Mouse (Mus musculus) large intestine, adult 2 months (tissue): ENCODE results near the gene Tmem262. TPM values are rescaled to one million over a fixed set of nuclear protein-coding genes. Genes with fewer than 3 reads are reported as not detected.

Experiments
- DNase-seq: peaks from one replicate; pipeline ENCODE4 v3.0.0-alpha.2; 2012; ENCODE audit warnings: low read depth, low spot score
- WGBS: fragments of 180-500 bp; shearing (Covaris S2); methylation state at CpG from one replicate; pipeline ENCODE4 v1.1.7; 2018; 5-methylcytosine and 5-hydroxymethylcytosine counted together
- polyA plus RNA-seq: library from polyadenylated mRNA; depleted of rRNA; stranded (reverse); fragments of >200 nt; gene quantifications from 2 replicates; pipeline ENCODE4 v1.2.3, GENCODE M21; 2012

Gene Tmem262
- polyA plus RNA-seq, 1 experiment, result 0.37 TPM

GRCm38 (mm10) chr19:6058513-6058912 lies 21.3 kb upstream of the Tmem262 start:
- 13% methylated on average over 5 of the region's 5 CpGs for WGBS
- DNase-seq, result no peak

- DNase-seq, result no peak
- WGBS, result 44% methylated on average over 5 of the region's 5 CpGs
These were observed 20.9 kb upstream of the Tmem262 start for GRCm38 (mm10) chr19:6058966-6059365.

- WGBS, result under 1% methylated on average over 58 of the region's 58 CpGs
- DNase-seq, result peak; percentile 82
These were observed 18.8 kb upstream of the Tmem262 start, which contains the start of gene Znhit2 for GRCm38 (mm10) chr19:6061021-6061533. Znhit2 (plus strand) TSS chr19:6061192.

DNA sequence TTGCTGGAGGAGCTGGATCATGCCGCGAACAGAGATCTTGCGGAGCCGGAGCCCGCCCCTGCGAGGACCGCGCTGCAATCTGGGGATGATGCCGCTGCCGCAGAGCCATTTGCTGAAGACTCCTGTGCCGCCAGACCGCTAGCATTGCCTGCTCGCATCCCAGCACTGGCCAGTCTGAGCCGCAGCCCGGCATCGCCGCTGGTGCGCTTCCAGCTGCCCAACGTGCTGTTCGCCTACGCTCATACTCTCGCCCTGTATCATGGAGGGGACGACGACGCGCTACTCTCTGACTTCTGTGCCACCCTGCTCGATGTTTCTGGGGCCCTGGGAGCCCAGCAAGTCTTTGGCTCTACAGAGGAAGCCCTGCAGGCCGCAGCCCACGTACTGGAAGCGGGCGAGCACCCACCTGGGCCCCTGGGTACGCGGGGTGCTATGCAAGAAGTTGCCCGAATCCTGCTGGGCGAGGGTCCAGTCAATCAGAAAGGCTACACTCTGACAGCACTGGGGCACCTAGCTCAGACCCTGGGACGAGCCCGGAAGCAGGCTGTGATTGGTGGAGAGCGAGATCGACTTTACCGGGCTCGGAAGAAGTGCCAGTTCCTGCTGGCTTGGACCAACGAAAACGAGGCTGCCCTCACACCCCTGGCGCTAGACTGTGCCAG lies 18.1 kb upstream of the Tmem262 start:
- under 1% methylated on average over 44 of the region's 44 CpGs for whole genome bisulfite sequencing
- DNase-seq, result peak; percentile 47

- 23% methylated on average over 5 of the region's 5 CpGs for WGBS
- no peak for DNase-seq
These were observed 17.4 kb upstream of the Tmem262 start for GRCm38 (mm10) chr19:6062418-6062817.

GRCm38 (mm10) chr19:6063081-6063480 lies 16.8 kb upstream of the Tmem262 start:
- WGBS, result 94% methylated on average over 6 of the region's 6 CpGs
- DNase-seq, result no peak

DNA sequence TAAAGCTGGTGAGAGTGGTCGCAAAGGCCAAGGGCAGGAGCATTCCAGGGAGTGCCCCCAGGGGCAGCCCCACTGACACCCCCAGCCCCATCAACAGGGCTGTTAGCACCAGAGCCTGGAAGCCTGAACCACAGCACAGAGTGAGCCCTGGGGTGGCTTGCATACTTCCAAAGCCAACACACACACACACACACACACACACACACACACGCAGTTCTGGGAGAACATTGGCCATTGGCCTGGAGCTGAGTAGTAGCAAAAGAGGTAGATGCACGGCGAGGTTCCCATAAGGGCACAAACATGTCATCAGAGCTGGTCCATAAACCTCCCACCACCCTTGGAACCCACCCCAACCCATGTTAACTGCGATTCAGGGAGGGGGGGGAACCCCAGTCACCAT lies 13.3 kb upstream of the Tmem262 start:
- 24% methylated on average over 5 of the region's 5 CpGs for WGBS
- no peak for DNase-seq

DNA sequence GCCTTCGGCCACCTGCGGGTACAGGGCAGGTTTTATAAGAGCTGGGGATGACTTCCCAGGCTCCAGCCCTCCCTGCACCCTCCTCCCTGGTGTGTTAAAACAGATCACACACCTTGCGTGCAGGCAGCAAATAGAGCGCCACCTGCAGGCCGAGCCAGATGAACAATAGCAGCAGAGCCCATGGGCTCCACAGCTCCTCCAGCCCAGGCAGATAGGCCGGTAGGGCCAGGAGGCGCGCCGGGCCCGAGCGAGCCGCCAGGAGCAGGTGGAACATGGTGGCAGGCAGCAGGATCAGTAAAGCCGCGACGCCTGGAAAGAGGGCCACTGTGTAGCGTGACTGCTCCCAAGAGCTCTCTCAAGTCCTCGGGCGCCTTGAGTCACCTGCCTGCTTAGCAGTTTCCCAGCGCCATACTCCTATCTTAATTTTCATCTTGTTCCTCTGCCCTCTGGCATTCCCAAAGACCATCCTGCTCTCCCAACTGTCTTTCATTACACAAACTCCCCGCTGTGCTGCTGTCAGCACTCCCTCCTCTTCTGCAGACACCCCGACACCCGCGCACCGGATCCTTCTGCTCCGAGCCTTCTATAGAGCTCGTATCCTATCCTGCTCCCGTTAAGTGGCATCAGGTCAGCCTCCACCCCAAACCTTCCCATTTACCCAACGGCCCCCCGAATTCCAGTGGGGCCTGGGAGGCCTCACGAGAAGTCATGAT lies 12.7 kb upstream of the Tmem262 start:
- WGBS, result under 1% methylated on average over 30 of the region's 30 CpGs
- DNase-seq, result peak; percentile 62

DNA sequence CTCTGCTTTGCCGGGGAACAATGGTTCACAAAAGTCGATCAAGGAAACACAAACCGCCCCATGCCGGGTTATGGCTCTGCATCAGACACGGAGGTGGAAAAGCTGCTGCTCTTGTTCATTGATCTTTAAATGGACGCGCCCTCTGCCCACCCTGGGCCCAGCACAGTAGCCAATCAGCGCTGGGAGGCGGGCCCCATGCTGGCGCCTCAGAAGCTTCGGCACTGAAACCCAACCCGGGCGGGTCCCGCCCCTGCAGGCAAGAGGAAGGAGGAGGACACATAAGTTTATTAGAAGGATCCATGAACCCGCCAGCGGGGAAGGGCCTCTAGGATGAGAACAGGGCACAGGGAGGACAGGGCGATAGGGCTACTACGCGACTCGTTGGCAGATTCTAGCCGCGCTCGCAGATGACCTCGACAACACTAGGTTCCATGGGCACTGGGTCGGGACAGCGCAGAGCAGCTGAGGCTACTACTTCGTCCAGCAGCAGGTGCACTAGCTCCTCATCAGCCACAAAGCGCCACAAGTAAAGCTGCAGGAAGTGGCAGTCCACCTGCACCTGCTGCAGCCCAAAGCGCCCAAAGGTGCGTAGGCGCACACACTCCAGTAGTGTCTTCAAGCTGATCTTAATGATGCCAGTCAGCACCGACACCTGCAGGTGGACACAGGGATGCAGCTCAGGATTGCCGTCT lies 12.0 kb upstream of the Tmem262 start, which contains the start of gene Tm7sf2:
Gene Tm7sf2 (minus strand): TSS at position 650 of the 692 bp plus-strand sequence.
- 3% methylated on average over 33 of the region's 33 CpGs for WGBS
- DNase-seq, result peak; percentile 80

- WGBS, result 69% methylated on average over 4 of the region's 4 CpGs
- no peak for DNase-seq
These were observed 10.9 kb upstream of the Tmem262 start for GRCm38 (mm10) chr19:6068951-6069350.

- DNase-seq, result no peak
- WGBS, result 90% methylated on average over 10 of the region's 10 CpGs
These were observed 10.0 kb upstream of the Tmem262 start for GRCm38 (mm10) chr19:6069851-6070250.

GRCm38 (mm10) chr19:6070571-6071250 lies 9.1 kb upstream of the Tmem262 start:
- 91% methylated on average over 31 of the region's 31 CpGs for whole genome bisulfite sequencing

DNA sequence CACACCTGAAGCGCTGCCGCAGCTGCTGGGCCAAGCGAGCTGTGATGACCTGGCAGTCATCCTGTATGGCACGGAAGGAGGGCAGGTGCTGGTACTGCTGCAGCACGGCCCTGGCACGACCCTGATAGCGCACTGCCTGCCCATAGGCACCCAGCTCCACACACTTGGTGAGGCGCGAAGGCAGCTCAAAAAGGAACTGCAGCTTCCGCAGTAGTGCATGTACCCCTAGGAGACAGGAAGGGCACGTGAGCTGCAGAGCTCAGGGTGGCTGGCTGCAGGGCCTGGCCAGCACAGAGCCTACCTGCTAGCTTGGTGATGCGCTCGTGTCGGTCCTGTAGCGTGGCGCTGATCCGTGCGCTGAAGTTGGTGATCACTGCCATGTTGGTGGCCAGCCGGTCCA lies 8.6 kb upstream of the Tmem262 start:
- 92% methylated on average over 19 of the region's 19 CpGs for WGBS
- no peak for DNase-seq

More at GRCm38 (mm10) chr19:6070571-6071250, 9.1 kb upstream of the Tmem262 start:
- DNase-seq, result no peak

GRCm38 (mm10) chr19:6073889-6074288 lies 5.9 kb upstream of the Tmem262 start:
- 87% methylated on average over 5 of the region's 5 CpGs for WGBS
- no peak for DNase-seq

DNA sequence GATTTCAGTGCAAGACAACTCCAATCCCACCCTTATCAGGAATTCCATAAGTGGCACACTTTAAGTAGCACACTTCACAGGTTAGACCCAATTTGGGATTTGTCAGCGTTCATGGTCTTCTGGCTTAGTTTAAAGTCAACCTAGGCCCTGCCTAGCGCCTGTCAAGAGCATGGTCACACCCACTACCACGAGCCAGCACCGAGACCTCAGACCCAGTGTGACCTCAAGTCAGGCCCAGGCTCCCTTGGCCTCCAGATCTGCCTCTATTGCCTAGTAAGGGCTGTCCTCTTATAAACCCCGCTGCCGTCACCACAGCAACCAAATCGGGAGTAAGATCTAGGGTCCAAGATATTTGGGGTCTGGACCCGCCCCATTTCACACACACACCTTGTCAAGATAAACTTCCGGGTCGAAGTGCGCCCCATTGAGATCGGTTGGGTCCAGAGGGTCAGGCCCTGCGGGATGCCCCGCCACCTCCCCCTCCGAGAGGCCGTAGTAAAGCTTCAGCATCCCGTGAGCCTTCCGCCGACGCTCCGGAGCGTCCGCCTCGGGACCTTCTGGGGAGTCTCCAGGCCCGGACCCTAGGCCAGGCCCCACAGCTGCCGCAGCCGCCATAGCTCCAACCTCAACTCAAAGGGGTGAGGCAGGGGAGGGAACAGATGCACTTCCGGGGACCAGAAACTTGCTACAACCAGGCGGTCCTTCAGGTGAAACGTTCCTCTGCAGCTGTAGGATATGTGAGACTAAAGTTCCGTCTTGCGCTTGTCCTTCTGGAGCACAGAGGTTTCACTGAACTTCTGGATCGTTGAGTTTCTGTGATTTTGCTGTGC lies 3.1 kb upstream of the Tmem262 start, which contains the start of gene Vps51:
Gene Vps51 (minus strand): TSS at position 668 of the 830 bp plus-strand sequence.
- WGBS, result under 1% methylated on average over 33 of the region's 33 CpGs
- peak; percentile 89 for DNase-seq

DNA sequence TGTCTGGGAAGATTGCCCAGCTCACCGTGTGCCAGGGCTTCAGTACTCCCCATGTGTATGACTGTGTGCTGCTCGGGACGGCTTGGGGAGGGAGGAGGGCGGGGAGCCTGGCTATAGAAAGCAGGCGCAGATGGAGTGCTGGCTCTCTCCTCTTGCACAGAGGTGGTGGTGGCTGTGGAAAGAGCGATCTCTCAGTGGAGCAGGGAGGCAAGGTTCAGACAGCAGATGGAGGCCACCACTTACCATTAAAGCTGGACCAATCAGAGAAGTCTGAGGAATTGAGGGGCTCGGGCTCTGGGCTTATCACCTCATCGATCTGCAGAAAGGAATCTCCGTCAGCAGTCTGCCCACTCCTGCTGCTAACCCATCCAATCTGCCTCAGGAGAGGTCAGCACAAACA lies 2.3 kb downstream of the Tmem262 start, which contains the start of gene Gm28374:
Gene Gm28374 (minus strand): TSS at position 101 of the 400 bp plus-strand sequence.
- WGBS, result 87% methylated on average over 9 of the region's 9 CpGs
- no peak for DNase-seq

DNA sequence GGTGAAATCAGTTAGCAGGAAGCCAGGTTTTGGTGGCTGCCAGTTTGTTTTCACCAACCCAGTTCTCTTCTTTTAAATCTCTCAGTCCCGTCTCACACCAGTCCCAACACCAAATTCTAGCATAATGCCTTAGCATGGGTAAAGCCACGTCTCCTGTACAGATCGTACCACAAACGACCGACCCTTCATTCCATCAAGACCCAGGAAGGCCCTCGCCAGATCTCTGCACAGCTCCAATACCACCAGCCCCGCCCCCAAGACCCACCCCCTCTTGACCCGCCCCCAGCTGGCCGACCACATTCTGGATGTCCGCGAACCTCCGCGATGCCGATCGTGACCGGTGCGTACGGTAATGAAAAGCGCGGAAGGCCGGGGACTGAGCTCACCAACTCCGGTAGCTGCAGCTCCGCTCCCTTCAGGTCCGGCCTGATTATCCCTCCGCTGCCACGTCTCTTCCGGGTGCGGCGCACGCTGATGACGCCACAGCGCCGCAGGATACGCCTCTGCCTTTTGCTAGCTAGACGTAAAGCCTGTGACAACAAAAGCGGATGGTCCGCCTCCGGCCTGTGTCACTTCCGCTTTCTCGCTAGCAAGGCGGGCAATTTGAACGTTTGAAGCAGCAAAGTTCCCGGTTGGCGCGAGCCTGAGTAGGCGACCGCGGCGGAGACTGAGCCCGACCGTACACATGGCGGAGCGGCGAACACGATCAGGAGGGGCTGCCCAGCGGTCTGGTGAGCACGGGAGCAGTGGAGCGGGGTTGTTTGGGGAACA lies 4.8 kb downstream of the Tmem262 start, which contains the start of the genes Zfpl1 and Cdca5:
Gene Zfpl1 (minus strand): TSS at position 479 of the 771 bp plus-strand sequence.
Gene Cdca5 (plus strand): TSS at position 506 of the 771 bp plus-strand sequence.
- under 1% methylated on average over 58 of the region's 58 CpGs for WGBS
- DNase-seq, result peak; percentile 94

DNA sequence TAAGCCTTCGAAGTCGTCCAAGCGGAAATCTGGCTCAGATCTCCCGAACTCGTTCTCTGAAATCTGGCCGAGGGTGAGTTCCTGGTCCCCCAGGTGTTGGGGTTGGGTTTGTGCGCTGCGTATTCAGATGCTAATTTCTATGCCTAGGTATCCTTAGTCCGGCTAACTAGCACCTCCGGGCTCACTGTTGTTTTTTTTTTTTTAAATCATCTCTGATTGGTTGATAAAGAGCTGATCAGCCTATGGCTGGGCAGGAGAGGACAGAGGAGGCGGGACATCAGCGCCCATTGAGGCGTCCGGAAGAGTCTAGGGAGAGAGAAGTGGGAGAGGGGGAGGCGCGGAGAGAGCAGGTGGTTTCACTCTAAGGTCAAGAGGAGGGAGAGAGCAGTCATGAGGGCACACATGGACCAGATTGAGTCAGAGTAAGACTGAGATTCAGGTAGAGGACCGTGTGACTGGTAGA lies 5.6 kb downstream of the Tmem262 start:
- under 1% methylated on average over 17 of the region's 17 CpGs for WGBS

More for the DNA sequence above, 5.6 kb downstream of the Tmem262 start:
- DNase-seq, result peak; percentile 44
